Mouse (Mus musculus) ovary, adult 10 weeks (tissue): Measurements from ENCODE around the gene Olfr346. TPM values are rescaled to one million over a fixed set of nuclear protein-coding genes. Genes with fewer than 3 reads are reported as not detected.

Experiments
- polyA plus RNA-seq: library from polyadenylated mRNA; stranded (reverse); fragments of 350-450 nt; fragmentation: Illumina TruSeq; extraction: RNeasy Lipid Tissue Mini Kit (QIAGEN cat#74804); gene quantifications from one replicate; pipeline ENCODE4 v1.2.3, GENCODE M21; 2014

The Olfr346 gene
- polyA plus RNA-seq = not detected

DNA sequence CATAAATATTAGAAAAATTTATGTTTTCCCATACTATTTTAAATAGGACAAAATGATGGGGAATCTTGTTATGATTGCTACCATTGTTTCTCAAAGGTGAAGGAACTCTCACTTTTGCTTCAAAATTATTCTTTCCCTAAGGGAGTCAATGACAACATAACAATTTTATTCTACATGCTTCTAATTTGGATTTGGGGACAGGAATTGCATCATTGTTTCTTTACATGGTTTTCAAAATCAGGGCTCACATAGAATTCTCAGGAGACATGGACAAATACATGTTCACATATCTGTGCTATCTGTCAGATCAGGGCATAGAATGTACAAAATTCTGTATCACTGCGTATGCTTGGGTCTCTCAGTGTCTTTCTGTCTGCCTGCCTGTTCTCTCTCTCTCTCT is at the start of gene Olfr346:
TSS of gene Olfr346 (plus strand) at position 301 of the 400 bp plus-strand sequence.

DNA sequence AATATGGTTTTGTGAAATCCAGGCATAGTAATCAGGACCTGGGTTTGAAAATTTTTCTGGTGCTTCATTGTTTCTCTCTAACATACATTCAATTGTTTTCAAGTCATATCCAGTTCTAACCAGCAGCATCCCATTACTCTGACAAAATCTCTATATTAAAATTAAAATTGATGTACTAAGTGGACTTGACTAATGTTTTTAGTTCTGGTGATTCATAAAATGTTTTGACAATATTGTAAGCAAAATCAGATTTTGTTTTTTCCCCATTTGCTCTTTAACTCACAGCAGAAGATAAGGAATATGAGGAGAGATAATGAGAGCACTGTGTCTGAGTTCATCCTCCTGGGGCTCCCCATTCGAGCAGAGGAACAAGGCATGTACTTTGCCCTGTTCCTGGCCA is 45.8 kb upstream of the Olfr346 start, which contains the start of gene Olfr345:
TSS of gene Olfr345 (plus strand) at position 301 of the 400 bp plus-strand sequence.

DNA sequence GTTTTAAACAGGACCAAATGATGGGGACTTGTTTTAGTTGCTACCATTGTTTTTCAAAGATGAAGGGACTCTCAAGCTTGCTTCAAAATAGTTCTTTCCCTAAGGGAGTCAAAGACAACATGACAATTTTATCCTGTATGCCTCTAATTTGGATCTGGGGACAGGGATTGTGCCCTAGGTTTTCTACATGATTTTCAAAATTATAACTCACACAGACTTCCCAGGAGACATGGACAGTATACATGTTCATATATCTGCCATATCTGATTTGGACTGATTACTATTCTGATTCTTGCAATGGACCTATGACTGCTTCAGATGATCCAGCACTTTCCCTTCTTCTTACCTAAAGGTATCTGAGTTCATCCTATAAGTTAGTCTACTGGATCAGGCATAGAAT is 46.0 kb downstream of the Olfr346 start, which contains the start of gene Olfr347:
TSS of gene Olfr347 (plus strand) at position 301 of the 400 bp plus-strand sequence.

Other genes starting within 250 kb of the Olfr346 start
- not detected for gene Olfr340, start 233.2 kb upstream of the Olfr346 start, polyA plus RNA-seq
- gene Olfr341, start 203.3 kb upstream of the Olfr346 start, polyA plus RNA-seq = not detected
- gene Olfr342, start 160.8 kb upstream of the Olfr346 start, polyA plus RNA-seq = not detected
- gene Olfr344, start 119.1 kb upstream of the Olfr346 start, polyA plus RNA-seq = not detected
- gene Olfr345, start 45.7 kb upstream of the Olfr346 start, polyA plus RNA-seq = not detected
- not detected for gene Olfr347, start 46.1 kb downstream of the Olfr346 start, polyA plus RNA-seq
- gene Olfr348, start 98.5 kb downstream of the Olfr346 start, polyA plus RNA-seq = not detected
- gene Olfr50, start 104.8 kb downstream of the Olfr346 start, polyA plus RNA-seq = not detected
- gene Olfr3, start 131.2 kb downstream of the Olfr346 start, polyA plus RNA-seq = not detected
- not detected for gene Olfr350, start 160.5 kb downstream of the Olfr346 start, polyA plus RNA-seq
- not detected for gene Olfr351, start 176.9 kb downstream of the Olfr346 start, polyA plus RNA-seq
- not detected for gene Olfr352, start 182.7 kb downstream of the Olfr346 start, polyA plus RNA-seq
- gene Olfr353, start 207.1 kb downstream of the Olfr346 start, polyA plus RNA-seq = not detected
- not detected for gene Olfr354, start 219.9 kb downstream of the Olfr346 start, polyA plus RNA-seq
- not detected for gene Olfr355, start 243.1 kb downstream of the Olfr346 start, polyA plus RNA-seq